Mouse (Mus musculus) brain, embryonic 14.5 days (tissue): ENCODE measurements around the gene Zkscan17.

Experiments
- CTCF ChIP-seq: fragments of 200-500 bp; IDR thresholded peaks from 2 replicates; pipeline ENCODE4 v1.5.1; 2012; ENCODE audit warnings: inconsistent platforms, mild to moderate bottlenecking, moderate library complexity, borderline replicate concordance; ENCODE audit not compliant: insufficient read depth, insufficient read length; ENCODE audit errors: extremely low read depth
- POLR2A ChIP-seq: fragments of 200-500 bp; IDR thresholded peaks from 2 replicates; pipeline ENCODE4 v1.6.1; 2012; ENCODE audit warnings: mild to moderate bottlenecking, inconsistent platforms, borderline replicate concordance; ENCODE audit not compliant: poor library complexity, insufficient read depth, insufficient read length, severe bottlenecking; ENCODE audit errors: extremely low read depth

- TF ChIP-seq CTCF (no peak), POLR2A (no peak)
These were observed 21.2 kb downstream of the Zkscan17 start for GRCm38 (mm10) chr11:59505351-59505838.
